Mouse (Mus musculus): Measurements from ENCODE around the gene Gns. TPM values are rescaled to one million over a fixed set of nuclear protein-coding genes. Genes with fewer than 3 reads are reported as not detected.

Gns gene
- total RNA-seq, 4 experiments from 2014 or later, result 24.0 to 30.4 (median 28.8) TPM

GRCm38 (mm10) chr10:121401005-121401404 lies 36.1 kb downstream of the Gns start:
- no peak for DNase-seq (ENCODE audit: low spot score in 2 of 2)

- DNase-seq (ENCODE audit: low spot score in 2 of 2), result no peak
These were observed 38.2 kb downstream of the Gns start for GRCm38 (mm10) chr10:121403104-121403503.

- no peak for DNase-seq (ENCODE audit: low spot score in 2 of 2)
These were observed 39.1 kb downstream of the Gns start for GRCm38 (mm10) chr10:121403946-121404345.

GRCm38 (mm10) chr10:121409717-121410116 lies 44.8 kb downstream of the Gns start:
- DNase-seq (ENCODE audit: low spot score in 2 of 2), result no peak

GRCm38 (mm10) chr10:121411721-121412455 lies 47.0 kb downstream of the Gns start:
- DNase-seq (ENCODE audit: low spot score in 2 of 2), result no peak

- no peak for DNase-seq (ENCODE audit: low spot score in 2 of 2)
These were observed 47.9 kb downstream of the Gns start for GRCm38 (mm10) chr10:121412824-121413223.

GRCm38 (mm10) chr10:121414127-121414526 lies 49.2 kb downstream of the Gns start:
- no peak for DNase-seq (ENCODE audit: low spot score in 2 of 2)

GRCm38 (mm10) chr10:121418835-121419234 lies 53.9 kb downstream of the Gns start:
- no peak for DNase-seq (ENCODE audit: low spot score in 2 of 2)

GRCm38 (mm10) chr10:121419640-121420470 lies 55.0 kb downstream of the Gns start:
- no peak for DNase-seq (ENCODE audit: low spot score in 2 of 2)

GRCm38 (mm10) chr10:121421023-121421422 lies 56.1 kb downstream of the Gns start:
- DNase-seq (ENCODE audit: low spot score in 2 of 2), result no peak

- DNase-seq (ENCODE audit: low spot score in 2 of 2), result no peak
These were observed 56.9 kb downstream of the Gns start for GRCm38 (mm10) chr10:121421657-121422290.

GRCm38 (mm10) chr10:121422294-121422693 lies 57.4 kb downstream of the Gns start:
- no peak for DNase-seq (ENCODE audit: low spot score in 2 of 2)

GRCm38 (mm10) chr10:121423541-121424349 lies 58.9 kb downstream of the Gns start:
- no peak for DNase-seq (ENCODE audit: low spot score in 2 of 2)

GRCm38 (mm10) chr10:121424455-121424854 lies 59.6 kb downstream of the Gns start:
- no peak for DNase-seq (ENCODE audit: low spot score in 2 of 2)

- no peak for DNase-seq (ENCODE audit: low spot score in 2 of 2)
These were observed 60.2 kb downstream of the Gns start for GRCm38 (mm10) chr10:121425079-121425478.

- DNase-seq (ENCODE audit: low spot score in 2 of 2), result no peak
These were observed 60.7 kb downstream of the Gns start for GRCm38 (mm10) chr10:121425506-121426025.

GRCm38 (mm10) chr10:121426458-121427070 lies 61.7 kb downstream of the Gns start:
- no peak for DNase-seq (ENCODE audit: low spot score in 2 of 2)

GRCm38 (mm10) chr10:121427136-121427535 lies 62.2 kb downstream of the Gns start:
- no peak for DNase-seq (ENCODE audit: low spot score in 2 of 2)

GRCm38 (mm10) chr10:121428011-121428711 lies 63.3 kb downstream of the Gns start:
- DNase-seq (ENCODE audit: low spot score in 2 of 2), result no peak

- DNase-seq (ENCODE audit: low spot score in 2 of 2), result no peak
These were observed 64.2 kb downstream of the Gns start for GRCm38 (mm10) chr10:121429089-121429488.

All from gastrocnemius, adult 8-10 months (tissue).